Comparison of ENCODE assay signal across 13 mouse cellular contexts in the genomic region with DNA sequence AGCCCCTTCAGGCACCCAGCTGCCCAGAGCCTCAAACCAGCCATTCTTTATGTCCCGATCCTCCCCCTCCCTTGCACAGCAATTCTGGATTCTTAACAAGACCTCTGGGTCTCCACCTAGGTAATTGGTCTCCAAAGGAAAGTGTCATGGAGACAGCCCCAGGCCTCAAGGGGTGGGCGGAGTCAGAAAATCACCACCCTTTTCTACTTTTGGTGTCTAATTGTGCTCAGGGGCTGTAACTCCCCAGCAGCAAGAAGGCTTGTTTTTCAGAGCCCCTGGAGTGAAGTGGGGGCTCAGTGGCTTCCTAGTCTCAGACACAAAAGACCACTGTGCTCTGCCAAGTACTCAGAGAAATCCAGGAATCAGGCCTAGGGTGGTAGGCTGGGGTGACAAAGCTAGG. TPM values are rescaled to one million over a fixed set of nuclear protein-coding genes. Genes with fewer than 3 reads are reported as not detected.
DNase-seq lines count a peak whose midpoint lies in the region; ATAC-seq and TF ChIP-seq lines count a peak whose summit lies in the region.
"Had no signal": no experiment of that assay in that cellular context is flagged by ENCODE, and none has a peak within 500 bp of the region (broad histone marks: within the 10 kb centered on the region; RNA-seq: fewer than 3 reads in every experiment).

No protein-coding gene starts in this region.

- DNase-seq in forebrain, embryonic 10.5 days (ENCODE audit: extremely low spot score, low spot score) = peak; percentile 28
- no peak for DNase-seq in forebrain, postnatal 0 days
- no peak for DNase-seq in lung, postnatal 14 days
- DNase-seq in ES-CJ7 (ENCODE audit: low read depth, low spot score) = peak; percentile 21
- DNase-seq in forebrain, embryonic 14.5 days (ENCODE audit: low spot score) = peak; percentile 34
- no peak for DNase-seq in left cerebral cortex, postnatal 4 days
- no peak for DNase-seq in cerebellum, adult 8-10 months
- DNase-seq: cerebellum, postnatal 25 days; heart, postnatal 36 days had no signal

- no peaks in the 10 kb centered on the region for H3K9me3 ChIP-seq in forebrain, embryonic 10.5 days
- H3K9me3 ChIP-seq in forebrain, postnatal 0 days (ENCODE audit: low read length) = no peaks in the 10 kb centered on the region
- no peaks in the 10 kb centered on the region for H3K9me3 ChIP-seq in lung, embryonic 16.5 days (ENCODE audit: control insufficient read depth, low read length)
- no peaks in the 10 kb centered on the region for H3K9me3 ChIP-seq in forebrain, embryonic 14.5 days (replicated peaks; ENCODE audit: control insufficient read depth, low read length)

- H3K4me2 ChIP-seq in forebrain, postnatal 0 days (ENCODE audit: low read depth) = no peak overlapping the region
- H3K4me2 ChIP-seq in lung, embryonic 16.5 days (ENCODE audit: low read depth, low read length) = no peak overlapping the region
- no peak overlapping the region for H3K4me2 ChIP-seq in forebrain, embryonic 14.5 days (ENCODE audit: low read length)

- H3K27me3 ChIP-seq in forebrain, embryonic 10.5 days (ENCODE audit: poor library complexity, severe bottlenecking) = peaks cover 6% of the 10 kb centered on the region; the same call in 1 of the 2 replicates
- no peaks in the 10 kb centered on the region for H3K27me3 ChIP-seq in forebrain, postnatal 0 days (ENCODE audit: insufficient read depth, low read length)
- no peaks in the 10 kb centered on the region for H3K27me3 ChIP-seq in lung, embryonic 16.5 days (ENCODE audit: control insufficient read depth, insufficient read depth, low read depth, low read length)
- H3K27me3 ChIP-seq in forebrain, embryonic 14.5 days (replicated peaks; ENCODE audit: control insufficient read depth, insufficient read depth, low read length) = no peaks in the 10 kb centered on the region
- H3K27me3 ChIP-seq: Patski had no signal

- H3K27ac ChIP-seq in forebrain, embryonic 10.5 days = peak overlapping the region; percentile 80
- no peak overlapping the region for H3K27ac ChIP-seq in forebrain, postnatal 0 days (ENCODE audit: low read depth, low read length)
- H3K27ac ChIP-seq in lung, embryonic 16.5 days (ENCODE audit: low read length) = no peak overlapping the region
- no peak overlapping the region for H3K27ac ChIP-seq in forebrain, embryonic 14.5 days (ENCODE audit: low read depth, low read length)
- H3K27ac ChIP-seq: macrophage had no signal

- no peak for ATAC-seq in forebrain, postnatal 0 days
- peak; percentile 23; the same call in 1 of the 2 replicates for ATAC-seq in lung, embryonic 16.5 days (ENCODE audit: low read depth)
- peak; percentile 32; the same call in 1 of the 2 replicates for ATAC-seq in forebrain, embryonic 14.5 days
- ATAC-seq: Patski had no signal

- 47% methylated on average over 2 of the region's 2 CpGs for WGBS in forebrain, embryonic 10.5 days
- WGBS in forebrain, postnatal 0 days = 31% methylated on average over 2 of the region's 2 CpGs
- WGBS in lung, embryonic 16.5 days = 69% methylated on average over 2 of the region's 2 CpGs
- WGBS in forebrain, embryonic 14.5 days = 26% methylated on average over 2 of the region's 2 CpGs

- peaks cover 24% of the 10 kb centered on the region for H3K4me1 ChIP-seq in forebrain, embryonic 10.5 days
- H3K4me1 ChIP-seq in forebrain, postnatal 0 days (ENCODE audit: insufficient read depth) = no peaks in the 10 kb centered on the region
- H3K4me1 ChIP-seq in lung, embryonic 16.5 days (replicated peaks; ENCODE audit: control insufficient read depth, insufficient read depth, low read length) = peaks cover 3% of the 10 kb centered on the region; the same call in 1 of the 2 replicates
- H3K4me1 ChIP-seq in forebrain, embryonic 14.5 days (ENCODE audit: control insufficient read depth, insufficient read depth, low read length) = peaks cover 5% of the 10 kb centered on the region; the same call in 1 of the 2 replicates

- H3K9ac ChIP-seq in forebrain, postnatal 0 days = no peak overlapping the region
- H3K9ac ChIP-seq in lung, embryonic 16.5 days (ENCODE audit: low read length) = no peak overlapping the region
- no peak overlapping the region for H3K9ac ChIP-seq in forebrain, embryonic 14.5 days (ENCODE audit: low read length)

- no peak overlapping the region for H3K4me3 ChIP-seq in forebrain, embryonic 10.5 days
- no peak overlapping the region for H3K4me3 ChIP-seq in forebrain, postnatal 0 days (ENCODE audit: low read depth, low read length)
- no peak overlapping the region for H3K4me3 ChIP-seq in lung, embryonic 16.5 days (ENCODE audit: low read length)
- no peak overlapping the region for H3K4me3 ChIP-seq in forebrain, embryonic 14.5 days (ENCODE audit: low read depth, low read length)

- H3K36me3 ChIP-seq in forebrain, embryonic 10.5 days (replicated peaks) = no peaks in the 10 kb centered on the region
- no peaks in the 10 kb centered on the region for H3K36me3 ChIP-seq in forebrain, postnatal 0 days (ENCODE audit: insufficient read depth)
- H3K36me3 ChIP-seq in lung, embryonic 16.5 days (ENCODE audit: control insufficient read depth, insufficient read depth, low read length) = no peaks in the 10 kb centered on the region
- H3K36me3 ChIP-seq in forebrain, embryonic 14.5 days (ENCODE audit: control insufficient read depth, insufficient read depth, low read length) = no peaks in the 10 kb centered on the region

- intact Hi-C loops in left cerebral cortex, postnatal 4 days (cut with DNase I) = no loop called here

- no peak for TF ChIP-seq CTCF in forebrain, postnatal 0 days (IDR thresholded peaks at IDR 0.05; ENCODE audit: low read depth)

RNA-seq across cellular contexts. Expression of gene Ttll10, which starts 11.5 kb away (rescaled TPM):
- polyA plus RNA-seq in forebrain, embryonic 10.5 days (2016; fragmentation: Nextera tagmentation; extraction: Ambion mirVana) = 0.10 and 0.41 TPM in 2 replicates
- not detected in 2 replicates for total RNA-seq in forebrain, postnatal 0 days (2014; rRNA removed)
- polyA plus RNA-seq in forebrain, postnatal 0 days (2015; fragmentation: Nextera tagmentation; extraction: Ambion mirVana) = 0.06 TPM in 1 of 2 replicates, not detected in the other
- polyA plus RNA-seq in lung, embryonic 16.5 days (2015; fragmentation: Nextera tagmentation; extraction: Ambion mirVana) = 2.8 and 4.0 TPM in 2 replicates
- polyA plus RNA-seq in forebrain, embryonic 14.5 days (2014; fragmentation: Nextera tagmentation; extraction: Ambion mirVana) = not detected in 2 replicates
- total RNA-seq in left cerebral cortex, postnatal 4 days (2021) = not detected
- total RNA-seq: heart, postnatal 36 days; left cerebral cortex, postnatal 25 days had no signal
- polyA plus RNA-seq: macrophage had no signal

RNA-seq across cellular contexts. Expression of gene 9430015G10Rik, which starts 39.1 kb away (rescaled TPM):
- 81.2 and 86.9 TPM in 2 replicates for polyA plus RNA-seq in forebrain, embryonic 10.5 days (2016; fragmentation: Nextera tagmentation; extraction: Ambion mirVana)
- 22.8 and 28.3 TPM in 2 replicates for total RNA-seq in forebrain, postnatal 0 days (2014; rRNA removed)
- 18.3 and 22.3 TPM in 2 replicates for polyA plus RNA-seq in forebrain, postnatal 0 days (2015; fragmentation: Nextera tagmentation; extraction: Ambion mirVana)
- 37.9 and 42.0 TPM in 2 replicates for polyA plus RNA-seq in lung, embryonic 16.5 days (2015; fragmentation: Nextera tagmentation; extraction: Ambion mirVana)
- 29.0 and 34.3 TPM in 2 replicates for polyA plus RNA-seq in forebrain, embryonic 14.5 days (2014; fragmentation: Nextera tagmentation; extraction: Ambion mirVana)
- 10 to 100 TPM; 34.6 to 37.5 TPM for total RNA-seq in left cerebral cortex, postnatal 4 days (2021)

RNA-seq across cellular contexts. Expression of gene Tnfrsf18, which starts 44.8 kb away (rescaled TPM):
- polyA plus RNA-seq in forebrain, embryonic 10.5 days (2016; fragmentation: Nextera tagmentation; extraction: Ambion mirVana) = 0.72 and 1.1 TPM in 2 replicates
- 1.5 TPM in 1 of 2 replicates, not detected in the other for total RNA-seq in forebrain, postnatal 0 days (2014; rRNA removed)
- 0.67 and 1.2 TPM in 2 replicates for polyA plus RNA-seq in forebrain, postnatal 0 days (2015; fragmentation: Nextera tagmentation; extraction: Ambion mirVana)
- 1.5 and 2.3 TPM in 2 replicates for polyA plus RNA-seq in lung, embryonic 16.5 days (2015; fragmentation: Nextera tagmentation; extraction: Ambion mirVana)
- polyA plus RNA-seq in forebrain, embryonic 14.5 days (2014; fragmentation: Nextera tagmentation; extraction: Ambion mirVana) = 0.40 and 0.53 TPM in 2 replicates
- total RNA-seq in left cerebral cortex, postnatal 4 days (2021) = not detected
- total RNA-seq: heart, postnatal 36 days; left cerebral cortex, postnatal 25 days had no signal

RNA-seq across cellular contexts. Expression of gene Tnfrsf4, which starts 57.1 kb away (rescaled TPM):
- polyA plus RNA-seq in forebrain, embryonic 10.5 days (2016; fragmentation: Nextera tagmentation; extraction: Ambion mirVana) = 0.72 and 1.1 TPM in 2 replicates
- total RNA-seq in forebrain, postnatal 0 days (2014; rRNA removed) = 0.48 and 1.3 TPM in 2 replicates
- 0.40 and 0.49 TPM in 2 replicates for polyA plus RNA-seq in forebrain, postnatal 0 days (2015; fragmentation: Nextera tagmentation; extraction: Ambion mirVana)
- polyA plus RNA-seq in lung, embryonic 16.5 days (2015; fragmentation: Nextera tagmentation; extraction: Ambion mirVana) = 1.1 and 2.4 TPM in 2 replicates
- 0.43 and 0.60 TPM in 2 replicates for polyA plus RNA-seq in forebrain, embryonic 14.5 days (2014; fragmentation: Nextera tagmentation; extraction: Ambion mirVana)
- total RNA-seq in left cerebral cortex, postnatal 4 days (2021) = 1 to 10 TPM; 1.3 to 1.5 TPM

RNA-seq across cellular contexts. Expression of gene Rnf223, which starts 59.6 kb away (rescaled TPM):
- 0.87 and 1.1 TPM in 2 replicates for polyA plus RNA-seq in forebrain, embryonic 10.5 days (2016; fragmentation: Nextera tagmentation; extraction: Ambion mirVana)
- 0.33 and 0.46 TPM in 2 replicates for total RNA-seq in forebrain, postnatal 0 days (2014; rRNA removed)
- polyA plus RNA-seq in forebrain, postnatal 0 days (2015; fragmentation: Nextera tagmentation; extraction: Ambion mirVana) = 0.08 and 0.19 TPM in 2 replicates
- polyA plus RNA-seq in lung, embryonic 16.5 days (2015; fragmentation: Nextera tagmentation; extraction: Ambion mirVana) = 0.24 and 0.33 TPM in 2 replicates
- 0.41 and 0.59 TPM in 2 replicates for polyA plus RNA-seq in forebrain, embryonic 14.5 days (2014; fragmentation: Nextera tagmentation; extraction: Ambion mirVana)
- under 1 TPM; 0.42 to 0.72 TPM for total RNA-seq in left cerebral cortex, postnatal 4 days (2021)
- polyA plus RNA-seq: macrophage had no signal

Comparison
In these comparisons a context has a peak if more than half of its experiments do, and no peak if none do; other contexts are left out.
1. DNase-seq: peak in forebrain, embryonic 10.5 days (single experiment), ES-CJ7 (single experiment) and forebrain, embryonic 14.5 days (single experiment); none in forebrain, postnatal 0 days (single experiment), lung, postnatal 14 days (single experiment), left cerebral cortex, postnatal 4 days (single experiment) and cerebellum, adult 8-10 months (single experiment).